In the genomic region with DNA sequence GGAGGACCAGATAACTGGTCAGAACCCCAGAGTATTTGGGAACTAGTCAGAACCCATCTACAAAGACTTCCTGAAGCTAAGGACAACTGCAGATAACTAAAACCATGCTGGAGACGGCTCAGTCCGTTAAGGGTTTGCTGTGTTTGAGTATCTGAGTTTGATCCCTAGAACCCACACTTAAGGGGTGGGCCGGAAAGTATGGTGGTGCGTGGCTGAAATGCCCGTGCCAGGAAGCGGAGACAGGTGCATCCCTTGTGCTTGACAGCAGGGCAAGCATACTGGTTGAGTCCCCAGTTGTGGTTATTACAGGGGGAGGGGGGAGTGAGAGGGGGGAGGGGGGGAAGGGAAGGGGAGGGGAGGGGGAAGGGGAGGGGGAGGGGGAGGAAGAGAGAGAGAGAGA, we compare ENCODE assay signal across 28 mouse cellular contexts. TPM values are rescaled to one million over a fixed set of nuclear protein-coding genes. Genes with fewer than 3 reads are reported as not detected.
DNase-seq lines count a peak whose midpoint lies in the region; ATAC-seq lines count a peak whose summit lies in the region.
"Had no signal": no experiment of that assay in that cellular context is flagged by ENCODE, and none has a peak within 500 bp of the region (broad histone marks: within the 10 kb centered on the region; RNA-seq: fewer than 3 reads in every experiment).

No protein-coding gene starts in this region.

- peaks cover 30% of the 10 kb centered on the region for H3K27me3 ChIP-seq in hindbrain, embryonic 10.5 days (ENCODE audit: insufficient read depth, poor library complexity, severe bottlenecking)
- H3K27me3 ChIP-seq in hindbrain, embryonic 13.5 days: no peaks in the 10 kb centered on the region; the same call in 1 of the 2 replicates

- peaks cover 65% of the 10 kb centered on the region for H3K4me1 ChIP-seq in hindbrain, embryonic 10.5 days (replicated peaks)
- H3K4me1 ChIP-seq in hindbrain, embryonic 13.5 days (replicated peaks): peaks cover 30% of the 10 kb centered on the region

- H3K9ac ChIP-seq in hindbrain, embryonic 13.5 days: no peak overlapping the region
- H3K9ac ChIP-seq: embryonic facial prominence, embryonic 12.5 days; heart, embryonic 12.5 days; intestine, embryonic 15.5 days; liver, embryonic 12.5 days; liver, postnatal 0 days; midbrain, embryonic 12.5 days had no signal

- 86% methylated on average over 6 of the region's 6 CpGs for WGBS in hindbrain, embryonic 10.5 days
- 82% methylated on average over 6 of the region's 6 CpGs for WGBS in hindbrain, embryonic 13.5 days

- H3K27ac ChIP-seq in hindbrain, embryonic 10.5 days: peak overlapping the region; percentile 25; the same call in 1 of the 2 replicates
- H3K27ac ChIP-seq in hindbrain, embryonic 13.5 days: no peak overlapping the region
- H3K27ac ChIP-seq: embryonic facial prominence, embryonic 12.5 days; heart, adult 2 months; hindbrain, postnatal 0 days; intestine, embryonic 15.5 days; liver, embryonic 12.5 days; midbrain, embryonic 12.5 days had no signal

- H3K9me3 ChIP-seq in hindbrain, embryonic 10.5 days: no peaks in the 10 kb centered on the region
- H3K9me3 ChIP-seq in hindbrain, embryonic 13.5 days: no peaks in the 10 kb centered on the region
- H3K9me3 ChIP-seq: embryonic facial prominence, embryonic 12.5 days; heart, embryonic 12.5 days; intestine, embryonic 15.5 days; liver, embryonic 12.5 days; midbrain, embryonic 12.5 days had no signal

- no peak overlapping the region for H3K4me2 ChIP-seq in hindbrain, embryonic 13.5 days
- H3K4me2 ChIP-seq: embryonic facial prominence, embryonic 12.5 days; heart, embryonic 12.5 days; intestine, embryonic 15.5 days; liver, embryonic 12.5 days; midbrain, embryonic 12.5 days had no signal

- ATAC-seq in hindbrain, embryonic 13.5 days (ENCODE audit: low FRiP score): no peak
- ATAC-seq: hindbrain, postnatal 0 days; intestine, embryonic 15.5 days; liver, embryonic 12.5 days; liver, postnatal 0 days had no signal

- H3K4me3 ChIP-seq in hindbrain, embryonic 10.5 days: no peak overlapping the region
- no peak overlapping the region for H3K4me3 ChIP-seq in hindbrain, embryonic 13.5 days
- H3K4me3 ChIP-seq: embryonic facial prominence, embryonic 12.5 days; heart, adult 2 months; heart, embryonic 12.5 days; intestine, embryonic 15.5 days; liver, embryonic 12.5 days; megakaryocyte, embryonic 14.5 days; midbrain, embryonic 12.5 days had no signal

- DNase-seq in hindbrain, embryonic 10.5 days (ENCODE audit: low spot score): no peak
- DNase-seq in naive thymus-derived CD4-positive, alpha-beta T cell, adult 2 months (ENCODE audit: low read depth): peak; percentile 28
- DNase-seq in thymus, postnatal 10 days (ENCODE audit: low spot score in 2 of 2): peak; percentile 42 to 50
- no peak for DNase-seq in urinary bladder, adult 18-20 months (ENCODE audit: low spot score in 2 of 2)
- no peak for DNase-seq in gastrocnemius, postnatal 25 days
- DNase-seq in embryo, embryonic 9.5 days (ENCODE audit: extremely low spot score): no peak
- DNase-seq: adrenal gland, postnatal 10 days; B cell, adult 2 months; cerebellum, adult 8-10 months; cerebellum, postnatal 25 days; gastrocnemius, postnatal 14 days; heart, adult 2 months; heart, postnatal 10 days; kidney, adult 2 months; kidney, postnatal 36 days; layer of hippocampus, postnatal 36 days; left cerebral cortex, postnatal 4 days; liver, postnatal 0 days; lung, postnatal 36 days had no signal

- H3K36me3 ChIP-seq in hindbrain, embryonic 10.5 days: no peaks in the 10 kb centered on the region
- no peaks in the 10 kb centered on the region for H3K36me3 ChIP-seq in hindbrain, embryonic 13.5 days
- H3K36me3 ChIP-seq: embryonic facial prominence, embryonic 12.5 days; G1E; heart, embryonic 12.5 days; intestine, embryonic 15.5 days; liver, embryonic 12.5 days; midbrain, embryonic 12.5 days had no signal

RNA-seq across cellular contexts. Expression of a gene that starts 4.7 kb away (rescaled TPM):
- polyA plus RNA-seq in hindbrain, embryonic 10.5 days (2016; fragmentation: Nextera tagmentation; extraction: Ambion mirVana): 18.7 and 30.4 TPM in 2 replicates
- polyA plus RNA-seq in hindbrain, embryonic 13.5 days (2015; fragmentation: Nextera tagmentation; extraction: Ambion mirVana): 32.8 and 34.9 TPM in 2 replicates
- not detected for total RNA-seq in gastrocnemius, postnatal 25 days (2021)
- total RNA-seq: gastrocnemius, postnatal 14 days; heart, adult 2 months; heart, postnatal 10 days had no signal
- polyA plus RNA-seq: G1E; heart, adult 2 months had no signal

RNA-seq across cellular contexts. Expression of a gene that starts 34.5 kb away (rescaled TPM):
- 32.1 and 40.3 TPM in 2 replicates for polyA plus RNA-seq in hindbrain, embryonic 10.5 days (2016; fragmentation: Nextera tagmentation; extraction: Ambion mirVana)
- polyA plus RNA-seq in hindbrain, embryonic 13.5 days (2015; fragmentation: Nextera tagmentation; extraction: Ambion mirVana): 33.4 and 35.6 TPM in 2 replicates
- 10 to 100 TPM; 18.6 to 20.2 TPM for total RNA-seq in gastrocnemius, postnatal 25 days (2021)

RNA-seq across cellular contexts. Expression of a gene that starts 35.4 kb away (rescaled TPM):
- 21.5 and 25.3 TPM in 2 replicates for polyA plus RNA-seq in hindbrain, embryonic 10.5 days (2016; fragmentation: Nextera tagmentation; extraction: Ambion mirVana)
- polyA plus RNA-seq in hindbrain, embryonic 13.5 days (2015; fragmentation: Nextera tagmentation; extraction: Ambion mirVana): 32.2 and 34.2 TPM in 2 replicates
- total RNA-seq in gastrocnemius, postnatal 25 days (2021): 1 to 10 TPM; 1.8 to 3.1 TPM

Comparison
In these comparisons a context has a peak if more than half of its experiments do, and no peak if none do; other contexts are left out.
1. DNase-seq: peak in naive thymus-derived CD4-positive, alpha-beta T cell, adult 2 months (single experiment) and thymus, postnatal 10 days (2 of 2); none in hindbrain, embryonic 10.5 days (single experiment), urinary bladder, adult 18-20 months (0 of 2), gastrocnemius, postnatal 25 days (single experiment) and embryo, embryonic 9.5 days (single experiment).